Mouse (Mus musculus) CH12.LX (cell line): ENCODE data around the gene Tmpo. TPM values are rescaled to one million over a fixed set of nuclear protein-coding genes. Genes with fewer than 3 reads are reported as not detected.

Experiments
- DNase-seq: peaks from one replicate; pipeline ENCODE4 v3.0.0-alpha.2; 2013; ENCODE audit errors: extremely low read depth
- H3K27ac ChIP-seq: 2 replicates; pipeline ENCODE4 v1.5.1; 2012; ENCODE audit warnings: low read depth, mild to moderate bottlenecking, control low read depth, moderate library complexity; ENCODE audit not compliant: insufficient read depth
- H3K27me3 ChIP-seq: replicated peaks from 2 replicates; pipeline ENCODE3; 2012; ENCODE audit warnings: inconsistent platforms
- H3K36me3 ChIP-seq, 2 experiments: replicated peaks in 1 of 2; 2 replicates each; pipeline versions ENCODE3 to v1.6.1; 2012; ENCODE audit warnings: inconsistent platforms in 1 of 2, low read length in 1 of 2, mild to moderate bottlenecking in 1 of 2, mixed read lengths in 1 of 2, moderate library complexity in 1 of 2; ENCODE audit not compliant: control insufficient read depth in 1 of 2, insufficient read depth in 1 of 2
- H3K4me1 ChIP-seq, 2 experiments: 2 replicates each; pipeline ENCODE4 v1.6.1; 2012; ENCODE audit warnings: inconsistent platforms in 1 of 2, moderate library complexity in 1 of 2; ENCODE audit not compliant: insufficient read depth in 2 of 2, control insufficient read depth in 1 of 2
- H3K4me2 ChIP-seq: 2 replicates; pipeline ENCODE4 v1.6.1; 2012; ENCODE audit warnings: low read depth, mild to moderate bottlenecking, control low read depth; ENCODE audit not compliant: poor library complexity, insufficient read depth, severe bottlenecking
- H3K4me3 ChIP-seq, 3 experiments: fragments of 150-350 bp in 1 of 3; sonication (generic) in 1 of 3; replicated peaks in 1 of 3; 2 replicates each; pipeline versions ENCODE3 to v1.5.1; 2011 to 2012; ENCODE audit warnings: low read depth in 2 of 3, low read length in 2 of 3, mild to moderate bottlenecking in 2 of 3, moderate library complexity in 2 of 3, control low read depth in 1 of 3, improper control_type of control experiment in 1 of 3, inconsistent platforms in 1 of 3, mixed read lengths in 1 of 3; ENCODE audit not compliant: poor library complexity in 1 of 3
- H3K79me2 ChIP-seq: replicated peaks from 2 replicates; pipeline ENCODE4 v1.6.1; 2012; ENCODE audit warnings: mild to moderate bottlenecking, moderate library complexity; ENCODE audit not compliant: control insufficient read depth, poor library complexity, insufficient read depth, severe bottlenecking; ENCODE audit errors: extremely low read depth
- H3K9ac ChIP-seq: 2 replicates; pipeline ENCODE4 v1.6.1; 2012; ENCODE audit warnings: low read depth, mild to moderate bottlenecking, control low read depth, moderate library complexity; ENCODE audit not compliant: insufficient read depth
- H3K9me3 ChIP-seq: replicated peaks from 2 replicates; pipeline ENCODE3; 2012; ENCODE audit warnings: low read length, inconsistent platforms, mixed read lengths
- BHLHE40 ChIP-seq: IDR thresholded peaks from 2 replicates; pipeline ENCODE4 v1.6.1; 2011; ENCODE audit warnings: mild to moderate bottlenecking, low read depth, low read length, improper control_type of control experiment
- CTCF ChIP-seq, 2 experiments: IDR thresholded peaks in 1 of 2; conservative IDR thresholded peaks in 1 of 2; 2 replicates each; pipeline ENCODE4 v1.5.1; 2011 to 2012; ENCODE audit warnings: low read depth in 2 of 2, low read length in 2 of 2, improper control_type of control experiment in 1 of 2, inconsistent platforms in 1 of 2, mild to moderate bottlenecking in 1 of 2, moderate library complexity in 1 of 2
- E2F4 ChIP-seq: IDR thresholded peaks from 2 replicates; pipeline ENCODE4 v1.6.1; 2011; ENCODE audit warnings: low read depth, low read length, improper control_type of control experiment; ENCODE audit not compliant: insufficient replicate concordance
- ELF1 ChIP-seq: IDR thresholded peaks from 2 replicates; pipeline ENCODE4 v1.6.1; 2014; ENCODE audit warnings: low read depth, mild to moderate bottlenecking, inconsistent platforms, low read length, improper control_type of control experiment
- EP300 ChIP-seq: IDR thresholded peaks from 2 replicates; pipeline ENCODE4 v1.6.1; 2011; ENCODE audit warnings: low read length, improper control_type of control experiment
- HCFC1 ChIP-seq: IDR thresholded peaks from 2 replicates; pipeline ENCODE4 v1.6.1; 2012; ENCODE audit warnings: low read depth, mild to moderate bottlenecking, inconsistent platforms, low read length, improper control_type of control experiment
- JUND ChIP-seq: conservative IDR thresholded peaks from 2 replicates; pipeline ENCODE4 v1.6.1; 2011; ENCODE audit warnings: low read depth, low read length, improper control_type of control experiment
- MAFK ChIP-seq: IDR thresholded peaks from 2 replicates; pipeline ENCODE4 v1.6.1; 2011; ENCODE audit warnings: low read length, improper control_type of control experiment; ENCODE audit not compliant: insufficient replicate concordance
- MAX ChIP-seq: IDR thresholded peaks from 2 replicates; pipeline ENCODE4 v1.6.1; 2011; ENCODE audit warnings: low read length, improper control_type of control experiment
- PAX5 ChIP-seq: IDR thresholded peaks from 2 replicates; pipeline ENCODE4 v1.6.1; 2012; ENCODE audit warnings: low read length, inconsistent platforms, mixed read lengths
- POLR2AphosphoS2 ChIP-seq: IDR thresholded peaks from 2 replicates; pipeline ENCODE4 v1.6.1; 2011; ENCODE audit warnings: low read depth, low read length, improper control_type of control experiment
- RAD21 ChIP-seq: IDR thresholded peaks from 2 replicates; pipeline ENCODE4 v1.6.1; 2011; ENCODE audit warnings: low read depth, mild to moderate bottlenecking, low read length, improper control_type of control experiment, moderate library complexity
- TBP ChIP-seq: conservative IDR thresholded peaks from 2 replicates; pipeline ENCODE4 v1.6.1; 2011; ENCODE audit warnings: low read depth, low read length, improper control_type of control experiment
- TCF12 ChIP-seq: IDR thresholded peaks from 2 replicates; pipeline ENCODE4 v1.6.1; 2014; ENCODE audit warnings: low read depth, mild to moderate bottlenecking, inconsistent platforms, low read length, improper control_type of control experiment
- USF1 ChIP-seq: IDR thresholded peaks from 2 replicates; pipeline ENCODE4 v1.6.1; 2014; ENCODE audit warnings: low read depth, mild to moderate bottlenecking, inconsistent platforms, low read length, improper control_type of control experiment
- ZKSCAN1 ChIP-seq: IDR thresholded peaks from 2 replicates; pipeline ENCODE4 v1.6.1; 2012; ENCODE audit warnings: low read depth, inconsistent platforms, low read length, improper control_type of control experiment, borderline replicate concordance
- ZNF384 ChIP-seq: IDR thresholded peaks from 2 replicates; pipeline ENCODE4 v1.6.1; 2012; ENCODE audit warnings: low read depth, low read length, improper control_type of control experiment, inconsistent platforms
- dilution Hi-C: fragments of 300-500 bp; cut with MboI; formaldehyde crosslinking; loops from 2 replicates; pipeline ENCODE4 v1.14.3; 2020; ENCODE audit warnings: low sequenced_read_pairs; ENCODE audit not compliant: extremely low pct_unique_long_range_greater_than_20kb, extremely low pct_ligation_motif_present
- in situ Hi-C: fragments of 300-500 bp; cut with MboI; formaldehyde crosslinking; loops from 3 replicates; pipeline ENCODE4 v1.14.3; 2019; ENCODE audit warnings: low sequenced_read_pairs, low pct_ligation_motif_present, low pct_unique_long_range_greater_than_20kb, mixed read lengths
- polyA plus RNA-seq: library from polyadenylated mRNA; unstranded; fragments of >175 nt; gene quantifications from 2 replicates; pipeline ENCODE4 v1.2.1, GENCODE M21; 2012; ENCODE audit warnings: low read depth; ENCODE audit not compliant: insufficient read length
- total RNA-seq, 2 experiments: library from RNA; depleted of rRNA; stranded (reverse); fragments of 300-350 nt in 1 of 2; fragments of >200 nt in 1 of 2; gene quantifications; 2 replicates each; pipeline ENCODE4 v1.2.3; 2012 to 2014

Gene Tmpo
- total and polyA plus RNA-seq, 3 experiments: 163 to 467 (median 198) TPM

DNA sequence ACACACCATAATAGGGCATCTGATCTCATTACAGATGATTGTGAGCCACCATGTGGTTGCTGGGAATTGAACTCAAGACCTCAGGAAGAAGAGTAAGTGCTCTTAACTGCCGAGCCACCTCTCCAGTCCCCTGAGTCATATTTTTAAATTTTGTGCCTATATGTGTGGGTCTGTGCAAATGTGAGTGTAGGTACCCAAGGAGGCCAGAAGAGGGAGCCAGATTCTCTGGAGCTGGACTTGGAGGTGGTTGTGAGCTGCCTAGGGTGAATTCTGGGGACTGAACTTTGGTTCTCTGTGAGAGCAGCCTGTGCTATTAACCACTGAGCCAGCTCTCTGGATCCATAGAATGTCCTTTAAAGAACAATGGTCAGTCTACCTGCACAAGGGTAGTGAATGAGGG is 15.7 kb upstream of the Tmpo start:
- TF ChIP-seq POLR2AphosphoS2 (no peak), HCFC1 (no peak), TBP (no peak), ZNF384 (no peak), CTCF (conservative IDR thresholded peaks at IDR 0.05 in 1 of 2, IDR thresholded peaks at IDR 0.05 in 1 of 2; ENCODE audit: low read depth in 2 of 2, low read length in 2 of 2) (peak in 1 of 2 experiments; percentile 16; a peak in 1 of 4 replicates)
- TF ChIP-seq, all 38 proteins: peak for 1
- Histone ChIP-seq H3K36me3 (no peaks in the 10 kb centered on the region), H3K27me3 (no peaks in the 10 kb centered on the region), H3K79me2 (no peaks in the 10 kb centered on the region), H3K27ac (no peak overlapping the region), H3K4me3 (no peak overlapping the region), H3K9ac (no peak overlapping the region), H3K9me3 (peaks cover 10% of the 10 kb centered on the region), H3K4me2 (no peak overlapping the region), H3K4me1 (no peaks in the 10 kb centered on the region)
- in situ Hi-C loops: no loop called here
- no peak for DNase-seq
- dilution Hi-C loops: no loop called here

DNA sequence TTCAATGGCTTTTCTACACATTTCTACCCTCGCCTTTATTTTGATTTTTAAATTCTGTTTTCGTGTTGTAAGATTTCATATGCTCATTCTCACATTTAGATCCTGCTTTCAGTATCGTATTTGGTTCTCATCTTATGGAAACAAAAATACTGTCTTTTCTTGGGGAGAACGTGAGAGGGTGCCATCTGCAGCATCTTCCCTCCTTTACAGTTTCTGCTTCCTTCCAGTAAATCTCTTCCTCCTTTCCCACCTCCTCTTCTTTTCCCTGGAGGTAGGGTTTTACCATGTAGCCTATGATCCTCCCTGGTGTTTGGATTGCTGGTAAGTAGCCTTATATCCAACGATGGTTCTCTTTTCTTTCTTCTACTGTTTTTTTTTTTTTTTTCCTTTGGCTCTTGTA is 14.6 kb upstream of the Tmpo start:
- H3K9ac ChIP-seq: no peak overlapping the region
- H3K27me3 ChIP-seq: no peaks in the 10 kb centered on the region
- H3K4me3 ChIP-seq: no peak overlapping the region
- H3K36me3 ChIP-seq: no peaks in the 10 kb centered on the region
- H3K79me2 ChIP-seq: no peaks in the 10 kb centered on the region
- H3K27ac ChIP-seq: no peak overlapping the region
- in situ Hi-C loops (no loop called here), dilution Hi-C loops (no loop called here)
- no peaks in the 10 kb centered on the region for H3K4me1 ChIP-seq
- no peak overlapping the region for H3K4me2 ChIP-seq
- peaks cover 5% of the 10 kb centered on the region for H3K9me3 ChIP-seq
- TF ChIP-seq ZKSCAN1 (no peak), EP300 (no peak), MAX (no peak), E2F4 (no peak), TCF12 (no peak), POLR2AphosphoS2 (no peak), TBP (no peak), PAX5 (no peak), USF1 (no peak), RAD21 (no peak), ELF1 (no peak), JUND (no peak), BHLHE40 (no peak), MAFK (no peak)
- DNase-seq: no peak
